Mouse (Mus musculus) heart, embryonic 11.5 days (tissue): ENCODE results near the gene Kpna6. TPM values are rescaled to one million over a fixed set of nuclear protein-coding genes. Genes with fewer than 3 reads are reported as not detected.

ENCODE experiments used
- ATAC-seq: fragments of 200-750 bp; cut with Nextera tagmentation; replicated peaks from 2 replicates; pipeline ENCODE4 v1.8.0; 2017; ENCODE audit warnings: moderate library complexity; ENCODE audit not compliant: insufficient number of reproducible peaks, low FRiP score, low TSS enrichment
- H3K27ac ChIP-seq: fragments of 300-500 bp; sonication (generic); 2 replicates; pipeline ENCODE4 v1.5.1; 2014; ENCODE audit warnings: mild to moderate bottlenecking, low read depth, low read length
- H3K27me3 ChIP-seq: fragments of 300-500 bp; sonication (generic); 2 replicates; pipeline ENCODE4 v1.6.1; 2014; ENCODE audit warnings: mild to moderate bottlenecking, low read length, mixed read lengths; ENCODE audit not compliant: control insufficient read depth, insufficient read depth
- H3K36me3 ChIP-seq: fragments of 300-500 bp; sonication (generic); 2 replicates; pipeline ENCODE4 v1.6.1; 2014; ENCODE audit warnings: mild to moderate bottlenecking, low read length, moderate library complexity, mixed read lengths; ENCODE audit not compliant: control insufficient read depth, insufficient read depth
- H3K4me1 ChIP-seq: fragments of 300-500 bp; sonication (generic); 2 replicates; pipeline ENCODE4 v1.6.1; 2014; ENCODE audit warnings: low read length; ENCODE audit not compliant: control insufficient read depth, insufficient read depth
- H3K4me2 ChIP-seq: fragments of 300-500 bp; sonication (generic); 2 replicates; pipeline ENCODE4 v1.6.1; 2014; ENCODE audit warnings: mild to moderate bottlenecking, moderate library complexity
- H3K4me3 ChIP-seq: fragments of 300-500 bp; sonication (generic); 2 replicates; pipeline ENCODE4 v1.5.1; 2014; ENCODE audit warnings: low read depth, low read length
- H3K9ac ChIP-seq: fragments of 300-500 bp; sonication (generic); 2 replicates; pipeline ENCODE4 v1.6.1; 2014; ENCODE audit warnings: mild to moderate bottlenecking, low read depth, low read length, moderate library complexity
- H3K9me3 ChIP-seq: fragments of 300-500 bp; sonication (generic); replicated peaks from 2 replicates; pipeline ENCODE4 v1.6.1; 2016; ENCODE audit warnings: low read length; ENCODE audit not compliant: control insufficient read depth
- WGBS: fragments of 180-500 bp; shearing (Covaris S2); extraction: QIAGEN DNeasy Blood & Tissue Kit; methylation state at CpG from one replicate; pipeline ENCODE4 v1.1.7; 2014; ENCODE audit not compliant: insufficient replicate concordance; 5-methylcytosine and 5-hydroxymethylcytosine counted together
- microRNA-seq: library from miRNA; unstranded; fragments of <30 nt; microRNA quantifications from one replicate; pipeline ENCODE4, GENCODE M21; 2016; ENCODE audit warnings: borderline number of aligned reads
- polyA plus RNA-seq: library from polyadenylated mRNA; unstranded; fragments of >200 nt; fragmentation: Nextera tagmentation; extraction: Ambion mirVana; gene quantifications from 2 replicates; pipeline ENCODE4 v1.2.1, GENCODE M21; 2014

The Kpna6 gene
- polyA plus RNA-seq, 1 experiment from 2014 or later, result 14.6 TPM

DNA sequence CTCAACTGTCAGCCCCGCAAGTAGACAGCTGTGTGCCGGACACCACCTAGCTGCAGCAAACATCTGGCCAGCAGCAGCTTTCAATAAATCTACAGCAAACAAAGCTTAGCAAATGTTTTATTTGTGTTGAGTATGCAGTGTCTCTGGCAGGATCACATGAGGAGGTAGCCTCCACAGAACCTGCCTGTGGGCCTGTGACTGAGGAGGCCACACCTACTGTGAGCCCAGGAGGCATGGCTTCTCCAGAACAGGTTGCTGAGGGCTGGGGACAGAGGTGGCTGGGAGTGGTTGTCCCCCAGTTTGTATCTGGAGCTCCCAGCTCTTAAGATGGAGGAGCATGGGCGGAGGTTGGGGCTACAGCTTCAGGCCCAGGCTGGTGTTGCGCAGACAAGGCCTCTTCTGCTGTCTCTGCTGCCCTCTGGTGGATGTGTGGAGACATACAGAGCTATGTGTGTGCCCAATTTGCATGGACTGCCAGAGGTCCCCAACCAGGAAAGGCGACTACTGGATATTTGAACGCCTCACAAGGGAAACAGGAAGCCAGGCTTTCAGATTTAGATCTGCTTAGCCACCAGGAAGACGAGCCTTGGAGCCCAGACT is 64.0 kb downstream of the Kpna6 start:
- H3K27me3 ChIP-seq, result no peaks in the 10 kb centered on the region
- no peak overlapping the region for H3K4me3 ChIP-seq
- peak; percentile 49; the same call in 1 of the 2 replicates for ATAC-seq
- no peak overlapping the region for H3K4me2 ChIP-seq
- H3K27ac ChIP-seq, result no peak overlapping the region
- no peaks in the 10 kb centered on the region for H3K9me3 ChIP-seq
- H3K9ac ChIP-seq, result peak overlapping the region; percentile 34; the same call in 1 of the 2 replicates
- 32% methylated on average over 7 of the region's 7 CpGs for WGBS
- H3K36me3 ChIP-seq, result peaks cover 18% of the 10 kb centered on the region
- H3K4me1 ChIP-seq, result no peaks in the 10 kb centered on the region

GRCm38 (mm10) chr4:129600233-129601158 is 72.1 kb downstream of the Kpna6 start, which contains the start of the genes Eif3i and Tmem234:
Gene Eif3i, minus strand, starts transcription at chr4:129600648.
Gene Tmem234, plus strand, starts transcription at chr4:129600668.
- Histone ChIP-seq H3K9me3 (no peaks in the 10 kb centered on the region), H3K4me2 (peak within 1 kb of the TSS; percentile 89), H3K27me3 (no peaks in the 10 kb centered on the region), H3K36me3 (peaks cover 14% of the 10 kb centered on the region), H3K4me1 (peaks cover 15% of the 10 kb centered on the region), H3K4me3 (peak within 1 kb of the TSS; percentile 92), H3K27ac (peak within 1 kb of the TSS; percentile 71), H3K9ac (peak within 1 kb of the TSS; percentile 97)
- WGBS, result under 1% methylated on average over 74 of the region's 74 CpGs
- ATAC-seq, result peak; percentile 81

Small RNAs within 50 kb of the gene (microRNA-seq; reads per million reads assigned to microRNA genes)
- gene Mir7016, result 0.68 reads per million, percentile 4 among the genes with 10 or more reads in this experiment

Other genes with a start within 250 kb of the Kpna6 start
- gene Zbtb8b, start 231.9 kb downstream of the Kpna6 start, polyA plus RNA-seq, result 5.5 and 5.8 TPM in 2 replicates
- 24.1 and 24.6 TPM in 2 replicates for gene Bsdc1, start 211.2 kb downstream of the Kpna6 start, polyA plus RNA-seq
- not detected in 2 replicates for gene Tssk3, start 181.7 kb downstream of the Kpna6 start, polyA plus RNA-seq
- gene Fam229a, start 181.6 kb downstream of the Kpna6 start, polyA plus RNA-seq, result not detected in 2 replicates
- 506 and 517 TPM in 2 replicates for gene Marcksl1, start 159.2 kb downstream of the Kpna6 start, polyA plus RNA-seq
- gene Hdac1, start 130.1 kb downstream of the Kpna6 start, polyA plus RNA-seq, result 154 and 175 TPM in 2 replicates
- gene Lck, start 99.1 kb downstream of the Kpna6 start, polyA plus RNA-seq, result 3.6 and 4.6 TPM in 2 replicates
- gene Fam167b, start 94.2 kb downstream of the Kpna6 start, polyA plus RNA-seq, result 3.6 TPM in 2 replicates
- gene Eif3i, start 72.1 kb downstream of the Kpna6 start, polyA plus RNA-seq, result 194 and 200 TPM in 2 replicates
- 170 and 177 TPM in 2 replicates for gene Tmem234, start 72.1 kb downstream of the Kpna6 start, polyA plus RNA-seq
- 1.1 and 2.7 TPM in 2 replicates for gene Dcdc2b, start 58.5 kb downstream of the Kpna6 start, polyA plus RNA-seq
- 23.3 and 24.5 TPM in 2 replicates for gene Iqcc, start 53.7 kb downstream of the Kpna6 start, polyA plus RNA-seq
- 41.4 and 46.5 TPM in 2 replicates for gene Ccdc28b, start 48.8 kb downstream of the Kpna6 start, polyA plus RNA-seq
- 58.3 and 60.2 TPM in 2 replicates for gene Txlna, start 31.7 kb downstream of the Kpna6 start, polyA plus RNA-seq
- 12.3 and 16.1 TPM in 2 replicates for gene Tmem39b, start 24.1 kb upstream of the Kpna6 start, polyA plus RNA-seq
- 73.0 and 83.1 TPM in 2 replicates for gene Khdrbs1, start 69.5 kb upstream of the Kpna6 start, polyA plus RNA-seq
- 329 and 345 TPM in 2 replicates for gene Ptp4a2, start 138.5 kb upstream of the Kpna6 start, polyA plus RNA-seq